Mouse (Mus musculus) ES-E14 (cell line): ENCODE results near the gene Exosc5.

Experiments used
- CHD2 ChIP-seq: IDR thresholded peaks from 2 replicates; pipeline ENCODE4 v1.6.1; 2014; ENCODE audit warnings: mild to moderate bottlenecking, low read depth, low read length, inconsistent platforms
- ZNF384 ChIP-seq: IDR thresholded peaks from 2 replicates; pipeline ENCODE4 v1.6.1; 2012; ENCODE audit warnings: low read depth, low read length, inconsistent platforms

- no peak for TF ChIP-seq CHD2
- no peak for TF ChIP-seq ZNF384
Measured at GRCm38 (mm10) chr7:25707581-25708292, 48.8 kb downstream of the Exosc5 start.
